Mouse (Mus musculus): ENCODE results near the gene Phactr1. TPM values are rescaled to one million over a fixed set of nuclear protein-coding genes. Genes with fewer than 3 reads are reported as not detected.

Gene Phactr1
- 0.34 and 0.61 TPM in 2 replicates for polyA plus RNA-seq (2015; fragmentation: Nextera tagmentation; extraction: Ambion mirVana)

DNA sequence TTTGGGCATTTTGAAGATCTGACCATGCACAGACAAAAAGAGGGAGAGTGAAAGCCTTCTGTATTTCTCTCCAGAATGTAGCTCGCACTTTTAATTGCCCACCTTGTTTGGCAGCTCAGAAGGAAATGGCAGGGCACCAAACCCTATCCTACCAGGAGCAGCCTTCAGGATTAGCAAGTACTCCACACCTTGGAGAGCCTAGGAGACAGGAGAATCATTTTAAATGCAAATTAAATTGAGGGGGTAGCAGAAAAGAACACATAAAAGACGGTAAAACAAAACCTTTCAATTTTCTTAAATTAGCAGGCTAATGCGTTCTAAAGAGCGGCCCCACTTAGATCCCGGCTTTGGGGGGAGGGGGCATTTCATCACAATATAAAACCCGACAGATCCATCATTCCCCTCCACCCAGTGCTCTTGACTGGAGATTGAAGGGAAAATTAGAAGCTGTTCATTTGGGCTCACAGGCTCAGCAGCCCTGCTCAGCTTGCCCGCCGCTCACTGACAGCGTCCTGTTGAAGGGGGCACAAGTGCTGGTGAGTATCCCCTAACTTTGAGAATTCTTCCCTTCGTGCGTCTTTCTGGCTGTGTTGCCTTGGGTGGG, at the start of gene Phactr1:
Gene Phactr1 (plus strand): TSS at position 233 of the 604 bp plus-strand sequence.
- no peak within 1 kb of the TSS for H3K4me2 ChIP-seq (ENCODE audit: low read depth, low read length)
- WGBS (ENCODE audit: insufficient replicate concordance): 28% methylated on average over 11 of the region's 11 CpGs
- H3K36me3 ChIP-seq (ENCODE audit: control insufficient read depth, insufficient read depth): no peaks in the 10 kb centered on the region
- no peaks in the 10 kb centered on the region for H3K27me3 ChIP-seq (ENCODE audit: control insufficient read depth, insufficient read depth, low read depth, low read length)
- no peak within 1 kb of the TSS for H3K27ac ChIP-seq (ENCODE audit: low read length)
- H3K4me1 ChIP-seq (ENCODE audit: control insufficient read depth, low read depth, low read length): no peaks in the 10 kb centered on the region
- no peak within 1 kb of the TSS for H3K9ac ChIP-seq (ENCODE audit: low read depth, low read length)
- H3K4me3 ChIP-seq (ENCODE audit: low read depth, low read length): no peak within 1 kb of the TSS
- ATAC-seq (ENCODE audit: low read depth): no peak
- no peaks in the 10 kb centered on the region for H3K9me3 ChIP-seq (replicated peaks; ENCODE audit: control insufficient read depth, low read length)

DNA sequence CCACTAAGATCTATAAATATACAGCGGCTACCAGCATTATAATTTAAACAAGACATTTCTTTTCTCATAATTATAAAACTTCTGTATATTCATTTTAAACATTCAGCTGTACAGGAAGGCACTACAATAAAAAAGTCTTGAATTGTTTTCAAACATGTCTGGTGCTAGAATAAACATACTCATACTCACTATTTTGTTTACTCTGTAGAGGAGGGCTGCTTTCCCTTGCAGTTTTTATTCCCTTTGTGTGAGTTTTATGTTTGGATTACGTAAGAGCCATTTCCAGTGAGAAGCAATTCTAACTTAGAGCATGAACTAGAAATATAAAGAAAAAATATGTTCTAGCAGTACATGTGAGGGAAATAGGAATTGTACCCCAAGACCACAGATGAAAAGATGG, 45.5 kb upstream of the Phactr1 start:
- ATAC-seq (ENCODE audit: low read depth): no peak
- 72% methylated on average over 2 of the region's 2 CpGs for WGBS (ENCODE audit: insufficient replicate concordance)
- Histone ChIP-seq H3K36me3 (ENCODE audit: control insufficient read depth, insufficient read depth) (no peaks in the 10 kb centered on the region), H3K9ac (ENCODE audit: low read depth, low read length) (no peak overlapping the region), H3K27ac (ENCODE audit: low read length) (no peak overlapping the region), H3K4me3 (ENCODE audit: low read depth, low read length) (no peak overlapping the region), H3K4me2 (ENCODE audit: low read depth, low read length) (no peak overlapping the region), H3K4me1 (ENCODE audit: control insufficient read depth, low read depth, low read length) (no peaks in the 10 kb centered on the region), H3K9me3 (replicated peaks; ENCODE audit: control insufficient read depth, low read length) (no peaks in the 10 kb centered on the region), H3K27me3 (ENCODE audit: control insufficient read depth, insufficient read depth, low read depth, low read length) (no peaks in the 10 kb centered on the region)

DNA sequence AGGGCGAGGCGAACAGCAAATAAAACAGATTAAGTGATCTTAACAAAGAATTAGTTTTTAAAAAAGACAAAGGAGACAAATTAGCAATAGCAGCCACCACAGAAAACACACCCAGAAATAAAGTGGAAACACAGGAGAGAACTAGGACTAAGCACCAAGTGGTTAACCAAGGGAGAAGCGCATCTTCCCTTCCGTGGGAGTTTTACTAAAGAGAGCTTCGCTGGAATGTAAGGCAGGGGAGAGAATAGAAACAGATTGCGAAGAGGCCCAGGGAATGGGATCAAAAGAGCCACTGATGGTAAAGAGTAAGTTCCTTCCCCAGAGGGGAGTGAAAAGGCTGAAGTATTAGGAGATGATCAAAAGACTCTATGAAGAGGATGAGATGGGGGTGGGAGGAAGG, 30.2 kb upstream of the Phactr1 start:
- no peak for ATAC-seq (ENCODE audit: low read depth)
- Histone ChIP-seq H3K4me2 (ENCODE audit: low read depth, low read length) (no peak overlapping the region), H3K27ac (ENCODE audit: low read length) (no peak overlapping the region), H3K27me3 (ENCODE audit: control insufficient read depth, insufficient read depth, low read depth, low read length) (no peaks in the 10 kb centered on the region), H3K4me3 (ENCODE audit: low read depth, low read length) (no peak overlapping the region), H3K36me3 (ENCODE audit: control insufficient read depth, insufficient read depth) (no peaks in the 10 kb centered on the region), H3K4me1 (ENCODE audit: control insufficient read depth, low read depth, low read length) (no peaks in the 10 kb centered on the region), H3K9ac (ENCODE audit: low read depth, low read length) (no peak overlapping the region), H3K9me3 (replicated peaks; ENCODE audit: control insufficient read depth, low read length) (no peaks in the 10 kb centered on the region)
- WGBS (ENCODE audit: insufficient replicate concordance): 62% methylated on average over 6 of the region's 6 CpGs

DNA sequence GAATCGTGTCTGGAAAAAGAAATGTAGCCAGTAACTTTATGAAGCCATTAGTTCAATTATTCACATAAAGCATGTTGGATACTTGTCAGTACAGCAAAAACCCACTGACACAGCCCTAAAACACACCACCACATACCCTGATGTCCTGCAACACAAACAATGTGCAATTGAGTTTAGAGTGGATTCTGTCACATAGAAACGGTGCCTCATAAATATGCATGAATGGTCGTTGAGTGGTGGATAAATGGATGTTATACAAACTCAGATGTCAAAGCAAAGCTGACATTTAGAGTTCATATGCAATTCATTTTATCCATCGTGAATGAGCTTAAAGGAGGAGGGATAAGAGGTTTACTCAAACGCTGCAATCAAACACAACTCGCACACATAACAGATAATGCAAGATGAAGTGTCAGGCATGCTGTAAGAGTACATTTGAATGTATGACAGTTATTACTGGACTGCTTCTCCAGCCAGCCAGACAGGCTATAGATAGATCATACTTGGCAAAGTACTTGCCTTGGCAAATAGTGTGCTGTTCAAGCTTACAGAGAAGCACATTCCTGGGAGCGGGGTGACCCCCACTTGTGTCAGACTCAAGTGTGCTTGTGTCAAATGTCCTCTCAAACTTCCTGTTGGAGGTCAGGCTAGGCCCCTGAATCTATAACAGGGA, 23.6 kb upstream of the Phactr1 start:
- Histone ChIP-seq H3K27me3 (ENCODE audit: control insufficient read depth, insufficient read depth, low read depth, low read length) (no peaks in the 10 kb centered on the region), H3K27ac (ENCODE audit: low read length) (no peak overlapping the region), H3K4me3 (ENCODE audit: low read depth, low read length) (no peak overlapping the region), H3K4me1 (ENCODE audit: control insufficient read depth, low read depth, low read length) (no peaks in the 10 kb centered on the region), H3K4me2 (ENCODE audit: low read depth, low read length) (no peak overlapping the region), H3K9me3 (replicated peaks; ENCODE audit: control insufficient read depth, low read length) (no peaks in the 10 kb centered on the region), H3K9ac (ENCODE audit: low read depth, low read length) (no peak overlapping the region), H3K36me3 (ENCODE audit: control insufficient read depth, insufficient read depth) (no peaks in the 10 kb centered on the region)
- no peak for ATAC-seq (ENCODE audit: low read depth)
- 58% methylated on average over 7 of the region's 7 CpGs for WGBS (ENCODE audit: insufficient replicate concordance)

- Histone ChIP-seq H3K27me3 (ENCODE audit: control insufficient read depth, insufficient read depth, low read depth, low read length) (no peaks in the 10 kb centered on the region), H3K9me3 (replicated peaks; ENCODE audit: control insufficient read depth, low read length) (no peaks in the 10 kb centered on the region), H3K27ac (ENCODE audit: low read length) (no peak overlapping the region), H3K9ac (ENCODE audit: low read depth, low read length) (no peak overlapping the region), H3K4me3 (ENCODE audit: low read depth, low read length) (no peak overlapping the region), H3K4me1 (ENCODE audit: control insufficient read depth, low read depth, low read length) (no peaks in the 10 kb centered on the region), H3K4me2 (ENCODE audit: low read depth, low read length) (no peak overlapping the region), H3K36me3 (ENCODE audit: control insufficient read depth, insufficient read depth) (no peaks in the 10 kb centered on the region)
- 56% methylated on average over 10 of the region's 10 CpGs for WGBS (ENCODE audit: insufficient replicate concordance)
- no peak for ATAC-seq (ENCODE audit: low read depth)
Measured at GRCm38 (mm10) chr13:42671651-42672290, 8.7 kb upstream of the Phactr1 start.

- Histone ChIP-seq H3K4me3 (ENCODE audit: low read depth, low read length) (no peak overlapping the region), H3K9me3 (replicated peaks; ENCODE audit: control insufficient read depth, low read length) (no peaks in the 10 kb centered on the region), H3K27ac (ENCODE audit: low read length) (no peak overlapping the region), H3K4me1 (ENCODE audit: control insufficient read depth, low read depth, low read length) (no peaks in the 10 kb centered on the region), H3K9ac (ENCODE audit: low read depth, low read length) (no peak overlapping the region), H3K4me2 (ENCODE audit: low read depth, low read length) (no peak overlapping the region), H3K27me3 (ENCODE audit: control insufficient read depth, insufficient read depth, low read depth, low read length) (no peaks in the 10 kb centered on the region), H3K36me3 (ENCODE audit: control insufficient read depth, insufficient read depth) (no peaks in the 10 kb centered on the region)
- WGBS (ENCODE audit: insufficient replicate concordance): 66% methylated on average over 9 of the region's 9 CpGs
- ATAC-seq (ENCODE audit: low read depth): no peak
Measured at GRCm38 (mm10) chr13:42681299-42681698, 876 bp downstream of the Phactr1 start.

DNA sequence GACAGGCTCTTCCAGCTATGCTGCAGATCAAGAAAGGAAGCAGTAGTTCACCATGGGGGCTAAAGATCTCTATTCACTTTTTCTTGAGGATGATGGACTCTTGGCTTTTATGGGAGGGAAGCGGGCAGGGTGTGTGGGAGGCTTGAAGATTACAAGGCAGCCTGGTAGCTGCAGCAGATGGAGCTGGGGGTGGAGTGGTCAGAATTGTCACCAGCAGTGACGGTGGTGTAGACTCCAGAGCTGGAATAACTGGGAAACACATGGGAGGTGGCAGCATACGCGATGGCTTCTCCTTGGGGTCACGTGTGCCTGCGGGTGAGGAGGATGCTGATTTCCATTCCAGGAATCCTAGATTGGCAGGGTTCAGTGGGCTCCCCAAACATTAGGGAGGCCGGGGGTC, 3.8 kb downstream of the Phactr1 start:
- no peak overlapping the region for H3K27ac ChIP-seq (ENCODE audit: low read length)
- H3K9ac ChIP-seq (ENCODE audit: low read depth, low read length): no peak overlapping the region
- H3K4me1 ChIP-seq (ENCODE audit: control insufficient read depth, low read depth, low read length): no peaks in the 10 kb centered on the region
- no peaks in the 10 kb centered on the region for H3K27me3 ChIP-seq (ENCODE audit: control insufficient read depth, insufficient read depth, low read depth, low read length)
- WGBS (ENCODE audit: insufficient replicate concordance): 73% methylated on average over 7 of the region's 7 CpGs
- ATAC-seq (ENCODE audit: low read depth): no peak
- H3K36me3 ChIP-seq (ENCODE audit: control insufficient read depth, insufficient read depth): no peaks in the 10 kb centered on the region
- no peaks in the 10 kb centered on the region for H3K9me3 ChIP-seq (replicated peaks; ENCODE audit: control insufficient read depth, low read length)
- no peak overlapping the region for H3K4me3 ChIP-seq (ENCODE audit: low read depth, low read length)
- H3K4me2 ChIP-seq (ENCODE audit: low read depth, low read length): no peak overlapping the region

GRCm38 (mm10) chr13:42692233-42692632, 11.8 kb downstream of the Phactr1 start:
- no peaks in the 10 kb centered on the region for H3K27me3 ChIP-seq (ENCODE audit: control insufficient read depth, insufficient read depth, low read depth, low read length)
- no peak overlapping the region for H3K9ac ChIP-seq (ENCODE audit: low read depth, low read length)
- no peak overlapping the region for H3K4me3 ChIP-seq (ENCODE audit: low read depth, low read length)
- no peak overlapping the region for H3K27ac ChIP-seq (ENCODE audit: low read length)
- H3K9me3 ChIP-seq (replicated peaks; ENCODE audit: control insufficient read depth, low read length): no peaks in the 10 kb centered on the region
- H3K4me2 ChIP-seq (ENCODE audit: low read depth, low read length): no peak overlapping the region
- 39% methylated on average over 4 of the region's 4 CpGs for WGBS (ENCODE audit: insufficient replicate concordance)
- no peak for ATAC-seq (ENCODE audit: low read depth)
- H3K4me1 ChIP-seq (ENCODE audit: control insufficient read depth, low read depth, low read length): no peaks in the 10 kb centered on the region
- H3K36me3 ChIP-seq (ENCODE audit: control insufficient read depth, insufficient read depth): no peaks in the 10 kb centered on the region

DNA sequence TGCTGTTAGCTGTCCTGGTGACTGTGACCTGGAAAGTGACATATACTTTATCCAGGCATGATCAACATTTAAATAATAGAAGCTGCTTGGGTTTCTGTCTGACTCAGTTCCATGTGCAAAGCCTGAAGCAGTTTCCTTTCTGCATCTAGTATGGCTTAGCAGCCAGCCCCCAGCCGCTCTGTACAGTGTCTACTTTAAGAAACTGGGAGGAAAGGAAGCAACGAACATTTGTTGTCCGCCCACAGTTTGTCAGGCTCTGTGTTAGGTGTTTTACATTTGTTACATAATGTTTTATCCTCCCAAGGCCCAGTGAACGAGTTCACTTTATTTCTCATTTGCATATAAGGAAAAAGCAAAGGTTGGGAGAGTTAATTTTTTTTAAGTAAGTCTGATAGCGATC, 16.2 kb downstream of the Phactr1 start:
- Histone ChIP-seq H3K4me1 (ENCODE audit: control insufficient read depth, low read depth, low read length) (no peaks in the 10 kb centered on the region), H3K4me3 (ENCODE audit: low read depth, low read length) (no peak overlapping the region), H3K27me3 (ENCODE audit: control insufficient read depth, insufficient read depth, low read depth, low read length) (no peaks in the 10 kb centered on the region), H3K9me3 (replicated peaks; ENCODE audit: control insufficient read depth, low read length) (no peaks in the 10 kb centered on the region), H3K27ac (ENCODE audit: low read length) (no peak overlapping the region), H3K4me2 (ENCODE audit: low read depth, low read length) (no peak overlapping the region), H3K36me3 (ENCODE audit: control insufficient read depth, insufficient read depth) (no peaks in the 10 kb centered on the region), H3K9ac (ENCODE audit: low read depth, low read length) (no peak overlapping the region)
- WGBS (ENCODE audit: insufficient replicate concordance): 55% methylated on average over 5 of the region's 5 CpGs
- ATAC-seq (ENCODE audit: low read depth): no peak
